Mouse (Mus musculus) central nervous system, embryonic 14 days (tissue): ENCODE measurements around the gene Fndc3a. TPM values are rescaled to one million over a fixed set of nuclear protein-coding genes. Genes with fewer than 3 reads are reported as not detected.

Experiments
- polyA plus RNA-seq: library from polyadenylated mRNA; depleted of rRNA; stranded (reverse); fragments of >200 nt; gene quantifications from 2 replicates; pipeline ENCODE4 v1.2.3, GENCODE M21; 2012; rRNA removed

Gene Fndc3a
- 38.9 and 39.3 TPM in 2 replicates for polyA plus RNA-seq

GRCm38 (mm10) chr14:72709710-72710340 lies at the start of gene Fndc3a:
Gene Fndc3a (minus strand): TSS chr14:72710003.

GRCm38 (mm10) chr14:72491738-72492137 lies 218.1 kb downstream of the Fndc3a start, which contains the start of gene Gm9195:
Gene Gm9195 (minus strand): TSS chr14:72491838.

Other genes starting within 250 kb of the Fndc3a start
- gene Gm9195, start 218.2 kb downstream of the Fndc3a start, polyA plus RNA-seq = not detected in 2 replicates